ENCODE assay signal across 16 mouse cellular contexts in genomic region chr1:133547541-133547940, GRCm38 (mm10).
"Had no signal": no experiment of that assay in that cellular context is flagged by ENCODE, and none has a peak within 500 bp of the region (broad histone marks: within the 10 kb centered on the region; RNA-seq: fewer than 3 reads in every experiment).

No protein-coding gene starts in this region.

- H3K27me3 ChIP-seq: neural tube, embryonic 13.5 days; neural tube, embryonic 15.5 days; stomach, embryonic 15.5 days had no signal

- H3K36me3 ChIP-seq: neural tube, embryonic 13.5 days; neural tube, embryonic 15.5 days; stomach, embryonic 15.5 days had no signal

- H3K9me3 ChIP-seq: neural tube, embryonic 15.5 days; stomach, embryonic 15.5 days had no signal

- H3K27ac ChIP-seq: neural tube, embryonic 13.5 days; neural tube, embryonic 15.5 days; stomach, embryonic 15.5 days; stomach, postnatal 0 days had no signal

- H3K4me1 ChIP-seq: neural tube, embryonic 13.5 days; neural tube, embryonic 15.5 days; stomach, embryonic 15.5 days had no signal

- H3K4me3 ChIP-seq: neural tube, embryonic 13.5 days; neural tube, embryonic 15.5 days; stomach, embryonic 15.5 days had no signal

- DNase-seq: retina, postnatal 1 day; right cerebral cortex, adult 18-20 months; right cerebral cortex, postnatal 14 days; right cerebral cortex, postnatal 25 days; right cerebral cortex, postnatal 4 days; spleen, adult 18-20 months; thymus, adult 18-20 months; thymus, adult 2 months; thymus, postnatal 14 days; thymus, postnatal 25 days; thymus, postnatal 36 days; thymus, postnatal 4 days had no signal
